Mouse (Mus musculus): ENCODE measurements around the gene Lsm2. TPM values are rescaled to one million over a fixed set of nuclear protein-coding genes. Genes with fewer than 3 reads are reported as not detected.

The Lsm2 gene
- 60.7 and 65.2 TPM in 2 replicates for polyA plus RNA-seq (2012; rRNA removed)

DNA sequence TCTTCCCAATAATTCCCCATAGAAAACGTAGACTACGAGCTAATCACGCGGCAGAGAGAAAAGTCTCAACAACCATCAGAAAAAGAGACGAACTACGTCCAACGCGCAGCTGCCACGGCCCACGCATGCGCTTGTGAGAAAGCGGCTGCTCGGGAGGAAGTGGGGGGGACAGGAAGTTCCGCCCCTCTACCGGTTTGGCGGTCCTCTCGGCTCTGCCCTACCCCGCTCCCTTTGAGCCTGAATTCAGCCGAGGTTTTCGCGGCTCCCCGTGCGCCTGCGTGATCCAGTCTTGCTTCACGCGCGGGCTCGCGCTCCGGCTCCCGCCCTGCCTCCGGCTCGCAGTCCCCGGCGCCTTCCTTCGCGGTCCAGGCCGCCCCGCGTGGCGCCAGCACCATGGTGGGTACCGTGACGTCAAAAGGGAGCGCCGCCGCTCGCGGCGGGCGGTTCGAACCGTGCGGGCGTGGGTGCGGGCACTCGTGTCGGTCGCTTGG, at the start of gene Lsm2:
Gene Lsm2 (plus strand): TSS at position 173 of the 491 bp plus-strand sequence.
- H3K4me1 ChIP-seq (ENCODE audit: control insufficient read depth, insufficient read depth, insufficient read length): peaks cover 4% of the 10 kb centered on the region; the same call in 1 of the 2 replicates
- peak within 1 kb of the TSS; percentile 99 for H3K27ac ChIP-seq (ENCODE audit: insufficient read depth, low read length)
- under 1% methylated on average over 58 of the region's 58 CpGs for WGBS
- peak; percentile 77 for TF ChIP-seq POLR2A (IDR thresholded peaks at IDR 0.05; ENCODE audit: low read depth, low read length)
- no peak for TF ChIP-seq CTCF (IDR thresholded peaks at IDR 0.05; ENCODE audit: extremely low read depth, insufficient read depth, insufficient read length, insufficient replicate concordance)
- H3K27me3 ChIP-seq (ENCODE audit: control insufficient read depth, insufficient read depth, low read length): no peaks in the 10 kb centered on the region
- peak within 1 kb of the TSS; percentile 99 for H3K4me3 ChIP-seq (ENCODE audit: extremely low read depth, insufficient read depth, insufficient read length)
- peaks cover 7% of the 10 kb centered on the region; the same call in 1 of the 2 replicates for H3K36me3 ChIP-seq (ENCODE audit: control insufficient read depth, insufficient read depth, low read length)
- DNase-seq (ENCODE audit: low read depth in 1 of 2, low spot score in 2 of 2): peak; percentile 87 to 88

GRCm38 (mm10) chr17:34932287-34932686, 49.4 kb upstream of the Lsm2 start:
- H3K27ac ChIP-seq (ENCODE audit: insufficient read depth, low read length): peak overlapping the region; percentile 79
- peak; percentile 49 to 68 for DNase-seq (ENCODE audit: low read depth in 1 of 2, low spot score in 2 of 2)

GRCm38 (mm10) chr17:34934031-34934430, 47.6 kb upstream of the Lsm2 start:
- Histone ChIP-seq H3K36me3 (ENCODE audit: control insufficient read depth, insufficient read depth, low read length) (peaks cover 15% of the 10 kb centered on the region), H3K27me3 (ENCODE audit: control insufficient read depth, insufficient read depth, low read length) (no peaks in the 10 kb centered on the region), H3K27ac (ENCODE audit: insufficient read depth, low read length) (no peak overlapping the region), H3K4me1 (ENCODE audit: control insufficient read depth, insufficient read depth, insufficient read length) (peaks cover 5% of the 10 kb centered on the region; the same call in 1 of the 2 replicates), H3K4me3 (ENCODE audit: extremely low read depth, insufficient read depth, insufficient read length) (no peak overlapping the region)
- DNase-seq (ENCODE audit: low read depth in 1 of 2, low spot score in 2 of 2): no peak
- TF ChIP-seq POLR2A (IDR thresholded peaks at IDR 0.05; ENCODE audit: low read depth, low read length) (no peak), CTCF (IDR thresholded peaks at IDR 0.05; ENCODE audit: extremely low read depth, insufficient read depth, insufficient read length, insufficient replicate concordance) (no peak)
- WGBS: 92% methylated on average over 24 of the region's 24 CpGs

More at GRCm38 (mm10) chr17:34932287-34932686, 49.4 kb upstream of the Lsm2 start:
- Histone ChIP-seq H3K4me3 (ENCODE audit: extremely low read depth, insufficient read depth, insufficient read length) (peak overlapping the region; percentile 82), H3K36me3 (ENCODE audit: control insufficient read depth, insufficient read depth, low read length) (peaks cover 14% of the 10 kb centered on the region), H3K27me3 (ENCODE audit: control insufficient read depth, insufficient read depth, low read length) (no peaks in the 10 kb centered on the region), H3K4me1 (ENCODE audit: control insufficient read depth, insufficient read depth, insufficient read length) (peaks cover 5% of the 10 kb centered on the region; the same call in 1 of the 2 replicates)
- TF ChIP-seq POLR2A (IDR thresholded peaks at IDR 0.05; ENCODE audit: low read depth, low read length): no peak
- no peak for TF ChIP-seq CTCF (IDR thresholded peaks at IDR 0.05; ENCODE audit: extremely low read depth, insufficient read depth, insufficient read length, insufficient replicate concordance)
- 26% methylated on average over 8 of the region's 8 CpGs for WGBS

- WGBS: 59% methylated on average over 8 of the region's 8 CpGs
- Histone ChIP-seq H3K36me3 (ENCODE audit: control insufficient read depth, insufficient read depth, low read length) (peaks cover 15% of the 10 kb centered on the region), H3K4me1 (ENCODE audit: control insufficient read depth, insufficient read depth, insufficient read length) (peaks cover 5% of the 10 kb centered on the region; the same call in 1 of the 2 replicates), H3K4me3 (ENCODE audit: extremely low read depth, insufficient read depth, insufficient read length) (no peak overlapping the region), H3K27ac (ENCODE audit: insufficient read depth, low read length) (no peak overlapping the region), H3K27me3 (ENCODE audit: control insufficient read depth, insufficient read depth, low read length) (no peaks in the 10 kb centered on the region)
- TF ChIP-seq POLR2A (IDR thresholded peaks at IDR 0.05; ENCODE audit: low read depth, low read length) (no peak), CTCF (IDR thresholded peaks at IDR 0.05; ENCODE audit: extremely low read depth, insufficient read depth, insufficient read length, insufficient replicate concordance) (no peak)
- DNase-seq (ENCODE audit: low read depth in 1 of 2, low spot score in 2 of 2): no peak
Measured at GRCm38 (mm10) chr17:34934830-34935229, 46.8 kb upstream of the Lsm2 start.

- H3K27me3 ChIP-seq (ENCODE audit: control insufficient read depth, insufficient read depth, low read length): no peaks in the 10 kb centered on the region
- no peak overlapping the region for H3K4me3 ChIP-seq (ENCODE audit: extremely low read depth, insufficient read depth, insufficient read length)
- peaks cover 15% of the 10 kb centered on the region for H3K36me3 ChIP-seq (ENCODE audit: control insufficient read depth, insufficient read depth, low read length)
- DNase-seq (ENCODE audit: low read depth in 1 of 2, low spot score in 2 of 2): no peak
- no peak overlapping the region for H3K27ac ChIP-seq (ENCODE audit: insufficient read depth, low read length)
- no peak for TF ChIP-seq POLR2A (IDR thresholded peaks at IDR 0.05; ENCODE audit: low read depth, low read length)
- no peak for TF ChIP-seq CTCF (IDR thresholded peaks at IDR 0.05; ENCODE audit: extremely low read depth, insufficient read depth, insufficient read length, insufficient replicate concordance)
- WGBS: 83% methylated on average over 6 of the region's 6 CpGs
- no peaks in the 10 kb centered on the region for H3K4me1 ChIP-seq (ENCODE audit: control insufficient read depth, insufficient read depth, insufficient read length)
Measured at GRCm38 (mm10) chr17:34937960-34938505, 43.6 kb upstream of the Lsm2 start.

GRCm38 (mm10) chr17:34941344-34942041, 40.2 kb upstream of the Lsm2 start:
- Histone ChIP-seq H3K27ac (ENCODE audit: insufficient read depth, low read length) (peak overlapping the region; percentile 48), H3K36me3 (ENCODE audit: control insufficient read depth, insufficient read depth, low read length) (peaks cover 2% of the 10 kb centered on the region; the same call in 1 of the 2 replicates), H3K27me3 (ENCODE audit: control insufficient read depth, insufficient read depth, low read length) (no peaks in the 10 kb centered on the region), H3K4me3 (ENCODE audit: extremely low read depth, insufficient read depth, insufficient read length) (peak overlapping the region; percentile 24), H3K4me1 (ENCODE audit: control insufficient read depth, insufficient read depth, insufficient read length) (no peaks in the 10 kb centered on the region)
- DNase-seq (ENCODE audit: low read depth in 1 of 2, low spot score in 2 of 2): no peak
- TF ChIP-seq CTCF (IDR thresholded peaks at IDR 0.05; ENCODE audit: extremely low read depth, insufficient read depth, insufficient read length, insufficient replicate concordance): no peak
- TF ChIP-seq POLR2A (IDR thresholded peaks at IDR 0.05; ENCODE audit: low read depth, low read length): no peak
- 54% methylated on average over 15 of the region's 15 CpGs for WGBS
